Mouse (Mus musculus): ENCODE measurements at regions not wholly inside any gene's neighbourhood (a gene's known extent, or its start where the extent isn't known, plus 50 kb on each side); places are given as distances from the start of the nearest gene placed in this dataset.

GRCm38 (mm10) chr6:11550473-11550872 is 356.8 kb downstream of the Ndufa4 start:
- Histone ChIP-seq H3K4me2 (ENCODE audit: low read length) (no peak overlapping the region), H3K27me3 (replicated peaks; ENCODE audit: control insufficient read depth, insufficient read depth, low read length) (no peaks in the 10 kb centered on the region), H3K4me1 (replicated peaks; ENCODE audit: control insufficient read depth, insufficient read depth, low read length) (no peaks in the 10 kb centered on the region), H3K36me3 (ENCODE audit: control insufficient read depth, insufficient read depth) (no peaks in the 10 kb centered on the region), H3K9ac (replicated peaks; ENCODE audit: low read depth, low read length) (no peak overlapping the region), H3K4me3 (replicated peaks; ENCODE audit: low read length) (no peak overlapping the region), H3K27ac (ENCODE audit: low read length) (no peak overlapping the region), H3K9me3 (ENCODE audit: control insufficient read depth, low read length) (no peaks in the 10 kb centered on the region)
- no peak for ATAC-seq

- Histone ChIP-seq H3K27me3 (replicated peaks; ENCODE audit: control insufficient read depth, insufficient read depth, low read length) (no peaks in the 10 kb centered on the region), H3K4me3 (replicated peaks; ENCODE audit: low read length) (no peak overlapping the region), H3K27ac (ENCODE audit: low read length) (no peak overlapping the region), H3K9ac (replicated peaks; ENCODE audit: low read depth, low read length) (no peak overlapping the region), H3K4me1 (replicated peaks; ENCODE audit: control insufficient read depth, insufficient read depth, low read length) (no peaks in the 10 kb centered on the region), H3K4me2 (ENCODE audit: low read length) (no peak overlapping the region), H3K36me3 (ENCODE audit: control insufficient read depth, insufficient read depth) (no peaks in the 10 kb centered on the region), H3K9me3 (ENCODE audit: control insufficient read depth, low read length) (no peaks in the 10 kb centered on the region)
- ATAC-seq, result no peak
Measured at GRCm38 (mm10) chr6:11547318-11547717, 360.0 kb downstream of the Ndufa4 start.

- H3K9ac ChIP-seq (replicated peaks; ENCODE audit: low read depth, low read length), result no peak overlapping the region
- WGBS, result 34% methylated on average over 8 of the region's 8 CpGs
- H3K27me3 ChIP-seq (replicated peaks; ENCODE audit: control insufficient read depth, insufficient read depth, low read length), result no peaks in the 10 kb centered on the region
- ATAC-seq, result peak; percentile 67
- peak overlapping the region; percentile 28; the same call in 1 of the 2 replicates for H3K4me2 ChIP-seq (ENCODE audit: low read length)
- H3K4me3 ChIP-seq (replicated peaks; ENCODE audit: low read length), result no peak overlapping the region
- H3K4me1 ChIP-seq (replicated peaks; ENCODE audit: control insufficient read depth, insufficient read depth, low read length), result no peaks in the 10 kb centered on the region
- H3K27ac ChIP-seq (ENCODE audit: low read length), result no peak overlapping the region
- no peaks in the 10 kb centered on the region for H3K36me3 ChIP-seq (ENCODE audit: control insufficient read depth, insufficient read depth)
- H3K9me3 ChIP-seq (ENCODE audit: control insufficient read depth, low read length), result no peaks in the 10 kb centered on the region
Measured at GRCm38 (mm10) chr6:11534930-11535880, 372.1 kb downstream of the Ndufa4 start.

- Histone ChIP-seq H3K4me1 (replicated peaks; ENCODE audit: control insufficient read depth, insufficient read depth, low read length) (no peaks in the 10 kb centered on the region), H3K9ac (replicated peaks; ENCODE audit: low read depth, low read length) (no peak overlapping the region), H3K27me3 (replicated peaks; ENCODE audit: control insufficient read depth, insufficient read depth, low read length) (no peaks in the 10 kb centered on the region), H3K4me3 (replicated peaks; ENCODE audit: low read length) (no peak overlapping the region), H3K4me2 (ENCODE audit: low read length) (no peak overlapping the region), H3K27ac (ENCODE audit: low read length) (no peak overlapping the region), H3K36me3 (ENCODE audit: control insufficient read depth, insufficient read depth) (no peaks in the 10 kb centered on the region), H3K9me3 (ENCODE audit: control insufficient read depth, low read length) (no peaks in the 10 kb centered on the region)
- no peak for ATAC-seq
- WGBS, result 81% methylated on average over 2 of the region's 2 CpGs
Measured at GRCm38 (mm10) chr6:11503136-11503535, 404.2 kb downstream of the Ndufa4 start.

- Histone ChIP-seq H3K36me3 (ENCODE audit: control insufficient read depth, insufficient read depth) (no peaks in the 10 kb centered on the region), H3K4me3 (replicated peaks; ENCODE audit: low read length) (no peak overlapping the region), H3K4me2 (ENCODE audit: low read length) (no peak overlapping the region), H3K27ac (ENCODE audit: low read length) (no peak overlapping the region), H3K9me3 (ENCODE audit: control insufficient read depth, low read length) (no peaks in the 10 kb centered on the region), H3K9ac (replicated peaks; ENCODE audit: low read depth, low read length) (no peak overlapping the region), H3K27me3 (replicated peaks; ENCODE audit: control insufficient read depth, insufficient read depth, low read length) (no peaks in the 10 kb centered on the region), H3K4me1 (replicated peaks; ENCODE audit: control insufficient read depth, insufficient read depth, low read length) (no peaks in the 10 kb centered on the region)
- ATAC-seq, result no peak
- WGBS, result 98% methylated on average over 2 of the region's 2 CpGs
Measured at GRCm38 (mm10) chr6:11494427-11494826, 412.9 kb downstream of the Ndufa4 start.

- Histone ChIP-seq H3K9me3 (ENCODE audit: control insufficient read depth, low read length) (no peaks in the 10 kb centered on the region), H3K4me2 (ENCODE audit: low read length) (no peak overlapping the region), H3K4me1 (replicated peaks; ENCODE audit: control insufficient read depth, insufficient read depth, low read length) (no peaks in the 10 kb centered on the region), H3K27me3 (replicated peaks; ENCODE audit: control insufficient read depth, insufficient read depth, low read length) (no peaks in the 10 kb centered on the region), H3K27ac (ENCODE audit: low read length) (no peak overlapping the region), H3K4me3 (replicated peaks; ENCODE audit: low read length) (no peak overlapping the region), H3K9ac (replicated peaks; ENCODE audit: low read depth, low read length) (no peak overlapping the region), H3K36me3 (ENCODE audit: control insufficient read depth, insufficient read depth) (no peaks in the 10 kb centered on the region)
- ATAC-seq, result no peak
- 14% methylated on average over 2 of the region's 2 CpGs for WGBS
Measured at GRCm38 (mm10) chr6:11476950-11477349, 430.3 kb downstream of the Ndufa4 start.

All from forebrain, embryonic 16.5 days (tissue).